ENCODE assay signal across 27 mouse cellular contexts in the genomic region with DNA sequence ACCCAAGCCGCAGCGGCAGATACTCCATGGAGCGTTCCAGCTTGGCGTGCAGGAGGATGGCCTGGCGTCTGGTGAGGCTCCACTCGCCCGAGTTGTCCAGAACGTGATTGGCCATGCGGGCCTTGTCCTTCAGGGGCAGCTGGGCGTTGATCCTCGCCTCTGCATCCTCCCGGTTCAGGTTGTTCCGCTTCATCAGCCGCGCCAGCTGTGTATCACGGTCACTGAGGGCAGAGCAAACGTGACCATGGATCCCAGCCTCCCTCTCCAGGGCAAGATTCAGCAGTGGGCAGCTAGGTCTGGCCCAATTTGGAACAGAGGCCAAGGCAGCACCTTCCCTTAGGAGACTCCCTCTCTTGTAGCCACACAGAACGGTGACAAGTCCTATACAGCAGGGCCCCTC. TPM values are rescaled to one million over a fixed set of nuclear protein-coding genes. Genes with fewer than 3 reads are reported as not detected.
A peak's percentile ranks its signal among the peaks of the same experiment; 100 is the strongest.
DNase-seq lines count a peak whose midpoint lies in the region; ATAC-seq lines count a peak whose summit lies in the region.
"Had no signal": no experiment of that assay in that cellular context is flagged by ENCODE, and none has a peak within 500 bp of the region (broad histone marks: within the 10 kb centered on the region; RNA-seq: fewer than 3 reads in every experiment).

No protein-coding gene starts in this region.

- H3K36me3 ChIP-seq in kidney, embryonic 14.5 days (ENCODE audit: control insufficient read depth, insufficient read depth, low read length) = peaks cover 63% of the 10 kb centered on the region
- peaks cover 61% of the 10 kb centered on the region for H3K36me3 ChIP-seq in midbrain, embryonic 13.5 days
- H3K36me3 ChIP-seq in midbrain, embryonic 15.5 days (replicated peaks) = peaks cover 33% of the 10 kb centered on the region

- no peak overlapping the region for H3K4me3 ChIP-seq in kidney, embryonic 14.5 days (ENCODE audit: low read length)
- no peak overlapping the region for H3K4me3 ChIP-seq in midbrain, embryonic 13.5 days (replicated peaks)
- no peak overlapping the region for H3K4me3 ChIP-seq in midbrain, embryonic 15.5 days
- H3K4me3 ChIP-seq: embryonic facial prominence, embryonic 12.5 days; embryonic facial prominence, embryonic 15.5 days; heart, adult 2 months; heart, embryonic 10.5 days; heart, embryonic 13.5 days had no signal

- DNase-seq in heart, adult 11 months = peak; percentile 90
- no peak for DNase-seq in heart, postnatal 4 days
- peak; percentile 45 to 56 for DNase-seq in kidney, postnatal 4 days
- no peak for DNase-seq in embryo, embryonic 10 days (ENCODE audit: low spot score)
- DNase-seq: adrenal gland, postnatal 10 days; adrenal gland, postnatal 36 days; cerebellum, adult 18-20 months; cerebellum, adult 9-10 months; gastrocnemius, postnatal 25 days; heart, adult 2 months; heart, postnatal 14 days had no signal

- no peak overlapping the region for H3K9ac ChIP-seq in kidney, embryonic 14.5 days (ENCODE audit: low read depth, low read length)
- no peak overlapping the region for H3K9ac ChIP-seq in midbrain, embryonic 13.5 days (replicated peaks)
- H3K9ac ChIP-seq in midbrain, embryonic 15.5 days = no peak overlapping the region
- H3K9ac ChIP-seq: embryonic facial prominence, embryonic 12.5 days; embryonic facial prominence, embryonic 15.5 days; heart, embryonic 13.5 days; hindbrain, embryonic 14.5 days had no signal

- no peak for ATAC-seq in kidney, embryonic 14.5 days (ENCODE audit: low FRiP score, low TSS enrichment)
- no peak for ATAC-seq in midbrain, embryonic 13.5 days
- ATAC-seq in midbrain, embryonic 15.5 days (replicated peaks) = no peak
- ATAC-seq: CD4-positive, CD25-positive, alpha-beta regulatory T cell, adult 4 months; forebrain, embryonic 14.5 days; hindbrain, postnatal 0 days; inflammation-experienced regulatory T-cells, adult 6 months; intestine, embryonic 16.5 days; Patski had no signal

- no peaks in the 10 kb centered on the region for H3K9me3 ChIP-seq in kidney, embryonic 14.5 days (ENCODE audit: control insufficient read depth, low read length)
- no peaks in the 10 kb centered on the region for H3K9me3 ChIP-seq in midbrain, embryonic 13.5 days
- H3K9me3 ChIP-seq in midbrain, embryonic 15.5 days = no peaks in the 10 kb centered on the region
- H3K9me3 ChIP-seq: embryonic facial prominence, embryonic 12.5 days; embryonic facial prominence, embryonic 15.5 days; heart, embryonic 10.5 days; heart, embryonic 13.5 days had no signal

- peaks cover 16% of the 10 kb centered on the region for H3K4me1 ChIP-seq in kidney, embryonic 14.5 days (ENCODE audit: control insufficient read depth, insufficient read depth, low read length)
- H3K4me1 ChIP-seq in midbrain, embryonic 13.5 days (replicated peaks) = peaks cover 62% of the 10 kb centered on the region
- peaks cover 46% of the 10 kb centered on the region for H3K4me1 ChIP-seq in midbrain, embryonic 15.5 days

- no peak overlapping the region for H3K4me2 ChIP-seq in kidney, embryonic 14.5 days (replicated peaks; ENCODE audit: low read depth, low read length)
- no peak overlapping the region for H3K4me2 ChIP-seq in midbrain, embryonic 13.5 days (replicated peaks)
- no peak overlapping the region for H3K4me2 ChIP-seq in midbrain, embryonic 15.5 days
- H3K4me2 ChIP-seq: embryonic facial prominence, embryonic 12.5 days; embryonic facial prominence, embryonic 15.5 days; heart, embryonic 13.5 days; hindbrain, embryonic 14.5 days had no signal

- peaks cover 14% of the 10 kb centered on the region for H3K27me3 ChIP-seq in kidney, embryonic 14.5 days (ENCODE audit: control insufficient read depth, insufficient read depth, low read length)
- peaks cover 21% of the 10 kb centered on the region for H3K27me3 ChIP-seq in midbrain, embryonic 13.5 days
- H3K27me3 ChIP-seq in midbrain, embryonic 15.5 days (replicated peaks) = 0 out of 2 replicates have a peak, but pooled peaks cover 4% of the 10 kb centered on the region
- H3K27me3 ChIP-seq: Patski had no signal

- no peak overlapping the region for H3K27ac ChIP-seq in kidney, embryonic 14.5 days (ENCODE audit: low read depth, low read length)
- H3K27ac ChIP-seq in midbrain, embryonic 13.5 days = 0 out of 2 replicates have a peak overlapping the region, but pooled peaks have one; percentile 52
- H3K27ac ChIP-seq in midbrain, embryonic 15.5 days = no peak overlapping the region
- H3K27ac ChIP-seq: embryonic facial prominence, embryonic 12.5 days; embryonic facial prominence, embryonic 15.5 days; heart, adult 2 months; heart, embryonic 10.5 days; heart, embryonic 13.5 days; hindbrain, embryonic 14.5 days; hindbrain, postnatal 0 days had no signal

- WGBS in kidney, embryonic 14.5 days = 63% methylated on average over 18 of the region's 18 CpGs
- 83% methylated on average over 18 of the region's 18 CpGs for WGBS in midbrain, embryonic 13.5 days
- 87% methylated on average over 18 of the region's 18 CpGs for WGBS in midbrain, embryonic 15.5 days

RNA-seq across cellular contexts. Expression of gene Nmt1, which starts 33.0 kb away (rescaled TPM):
- total RNA-seq in heart, postnatal 4 days (2021) = 10 to 100 TPM; 57.6 to 62.7 TPM
- polyA plus RNA-seq in kidney, embryonic 14.5 days (2014; fragmentation: Nextera tagmentation; extraction: Ambion mirVana) = 54.7 and 63.6 TPM in 2 replicates
- 45.2 and 49.9 TPM in 2 replicates for polyA plus RNA-seq in midbrain, embryonic 13.5 days (2015; fragmentation: Nextera tagmentation; extraction: Ambion mirVana)
- 26.8 and 35.5 TPM in 2 replicates for polyA plus RNA-seq in midbrain, embryonic 15.5 days (2015; fragmentation: Nextera tagmentation; extraction: Ambion mirVana)

RNA-seq across cellular contexts. Expression of gene Dcakd, which starts 33.2 kb away (rescaled TPM):
- total RNA-seq in heart, postnatal 4 days (2021) = 10 to 100 TPM; 76.4 to 77.9 TPM
- polyA plus RNA-seq in kidney, embryonic 14.5 days (2014; fragmentation: Nextera tagmentation; extraction: Ambion mirVana) = 225 and 229 TPM in 2 replicates
- 177 and 178 TPM in 2 replicates for polyA plus RNA-seq in midbrain, embryonic 13.5 days (2015; fragmentation: Nextera tagmentation; extraction: Ambion mirVana)
- 182 and 184 TPM in 2 replicates for polyA plus RNA-seq in midbrain, embryonic 15.5 days (2015; fragmentation: Nextera tagmentation; extraction: Ambion mirVana)

RNA-seq across cellular contexts. Expression of gene C1ql1, which starts 48.5 kb away (rescaled TPM):
- under 1 TPM; 0.36 to 0.55 TPM for total RNA-seq in heart, postnatal 4 days (2021)
- 6.7 and 8.3 TPM in 2 replicates for polyA plus RNA-seq in kidney, embryonic 14.5 days (2014; fragmentation: Nextera tagmentation; extraction: Ambion mirVana)
- polyA plus RNA-seq in midbrain, embryonic 13.5 days (2015; fragmentation: Nextera tagmentation; extraction: Ambion mirVana) = 5.7 and 8.2 TPM in 2 replicates
- polyA plus RNA-seq in midbrain, embryonic 15.5 days (2015; fragmentation: Nextera tagmentation; extraction: Ambion mirVana) = 11.7 and 14.0 TPM in 2 replicates
- total RNA-seq: gastrocnemius, adult 8-10 months; heart, adult 2 months; hematopoietic stem cell, adult 5-6 weeks had no signal
- polyA plus RNA-seq: CD4-positive, CD25-positive, alpha-beta regulatory T cell, adult 4 months; inflammation-experienced regulatory T-cells, adult 6 months had no signal

Comparison
In these comparisons a context has a peak if more than half of its experiments do, and no peak if none do; other contexts are left out.
1. DNase-seq: peak in heart, adult 11 months (single experiment) and kidney, postnatal 4 days (2 of 2); none in heart, postnatal 4 days (single experiment) and embryo, embryonic 10 days (single experiment).